ENCODE assay signal across 8 mouse cellular contexts in the genomic region with DNA sequence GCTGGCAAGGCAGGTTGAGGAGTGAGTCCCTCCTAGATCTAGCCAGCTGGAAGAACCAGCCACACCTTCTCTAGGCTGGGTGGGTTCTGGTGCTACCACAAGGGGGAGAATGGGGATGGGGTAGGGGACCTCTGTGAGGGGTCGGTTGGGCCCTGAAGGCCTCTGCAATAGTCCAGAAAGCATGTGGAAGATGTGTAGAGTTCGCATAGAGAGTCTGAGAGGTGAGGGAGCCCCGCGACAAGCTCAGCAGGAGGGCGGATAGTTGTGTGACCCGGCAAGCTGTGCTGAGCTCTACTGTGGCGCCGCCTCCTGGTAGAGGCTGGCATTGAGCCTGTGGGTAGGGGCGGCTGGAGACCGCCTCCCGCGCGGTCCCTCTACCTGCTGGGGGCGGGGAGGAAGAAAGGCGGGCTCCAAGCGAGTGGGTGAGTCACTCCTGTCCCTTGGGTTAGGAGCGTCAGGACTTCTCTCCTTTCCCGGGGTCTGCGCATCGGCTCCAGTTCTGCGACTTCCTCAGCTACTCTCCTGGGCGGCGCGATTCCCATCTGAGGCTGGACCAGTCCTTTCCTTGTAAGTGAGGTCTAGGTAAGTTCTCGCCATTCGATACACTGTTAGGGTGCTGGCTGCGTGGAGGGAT.
A peak's percentile ranks its signal among the peaks of the same experiment; 100 is the strongest.
DNase-seq lines count a peak whose midpoint lies in the region; ATAC-seq and TF ChIP-seq lines count a peak whose summit lies in the region.

No protein-coding gene starts in this region.

- 7% methylated on average over 26 of the region's 27 CpGs for WGBS in thymus, adult 2 months
- WGBS in embryonic facial prominence, embryonic 11.5 days, result 20% methylated on average over 17 of the region's 27 CpGs
- 20% methylated on average over 22 of the region's 27 CpGs for WGBS in lung, embryonic 15.5 days

- no peak for TF ChIP-seq CTCF in thymus, adult 2 months (IDR thresholded peaks at IDR 0.05; ENCODE audit: borderline replicate concordance, control insufficient read depth, extremely low read depth, insufficient read depth, low read length, poor library complexity)

- no peak for TF ChIP-seq POLR2A in thymus, adult 2 months (IDR thresholded peaks at IDR 0.05; ENCODE audit: control insufficient read depth, extremely low read depth, insufficient read depth, low read length, poor library complexity)

- H3K4me3 ChIP-seq in thymus, adult 2 months (ENCODE audit: control insufficient read depth, insufficient read depth, low read length), result no peak overlapping the region
- H3K4me3 ChIP-seq in embryonic facial prominence, embryonic 11.5 days (ENCODE audit: low read depth, low read length), result peak overlapping the region; percentile 22
- peak overlapping the region; percentile 28 for H3K4me3 ChIP-seq in lung, embryonic 15.5 days

- no peaks in the 10 kb centered on the region for H3K4me1 ChIP-seq in thymus, adult 2 months (replicated peaks; ENCODE audit: control insufficient read depth, insufficient read depth, low read length)
- H3K4me1 ChIP-seq in embryonic facial prominence, embryonic 11.5 days (ENCODE audit: control insufficient read depth, insufficient read depth, low read length), result no peaks in the 10 kb centered on the region
- H3K4me1 ChIP-seq in lung, embryonic 15.5 days, result no peaks in the 10 kb centered on the region

- H3K9me3 ChIP-seq in embryonic facial prominence, embryonic 11.5 days (replicated peaks; ENCODE audit: control insufficient read depth, low read length), result no peaks in the 10 kb centered on the region
- H3K9me3 ChIP-seq in lung, embryonic 15.5 days, result no peaks in the 10 kb centered on the region

- ATAC-seq in embryonic facial prominence, embryonic 11.5 days (replicated peaks; ENCODE audit: insufficient number of reproducible peaks, low FRiP score, low TSS enrichment, low read depth), result peak; percentile 67
- peak; percentile 80 to 86 for ATAC-seq in hematopoietic stem cell, adult 5-6 weeks (replicated peaks in 1 of 2; ENCODE audit: insufficient read depth in 1 of 2, low FRiP score in 2 of 2, low TSS enrichment in 1 of 2, low read depth in 1 of 2, poor library complexity in 2 of 2, severe bottlenecking in 2 of 2)
- peak; percentile 46; the same call in 1 of the 2 replicates for ATAC-seq in lung, embryonic 15.5 days (ENCODE audit: borderline replicate concordance, extremely low read depth, low FRiP score, low TSS enrichment)

- H3K9ac ChIP-seq in embryonic facial prominence, embryonic 11.5 days (replicated peaks; ENCODE audit: low read length), result no peak overlapping the region
- no peak overlapping the region for H3K9ac ChIP-seq in lung, embryonic 15.5 days

- H3K27me3 ChIP-seq in thymus, adult 2 months (ENCODE audit: control insufficient read depth, insufficient read depth, low read length), result no peaks in the 10 kb centered on the region
- no peaks in the 10 kb centered on the region for H3K27me3 ChIP-seq in embryonic facial prominence, embryonic 11.5 days (ENCODE audit: control insufficient read depth, insufficient read depth, low read length)
- no peaks in the 10 kb centered on the region for H3K27me3 ChIP-seq in lung, embryonic 15.5 days

- peak overlapping the region; percentile 27 for H3K4me2 ChIP-seq in embryonic facial prominence, embryonic 11.5 days (ENCODE audit: low read depth, low read length)
- H3K4me2 ChIP-seq in lung, embryonic 15.5 days, result peak overlapping the region; percentile 51

- no peak overlapping the region for H3K27ac ChIP-seq in thymus, adult 2 months (ENCODE audit: control insufficient read depth, insufficient read depth, low read length)
- no peak overlapping the region for H3K27ac ChIP-seq in embryonic facial prominence, embryonic 11.5 days (replicated peaks; ENCODE audit: low read depth, low read length)
- H3K27ac ChIP-seq in lung, embryonic 15.5 days, result no peak overlapping the region

- H3K36me3 ChIP-seq in thymus, adult 2 months (ENCODE audit: control insufficient read depth, insufficient read depth, low read length), result no peaks in the 10 kb centered on the region
- H3K36me3 ChIP-seq in embryonic facial prominence, embryonic 11.5 days (replicated peaks; ENCODE audit: control insufficient read depth, insufficient read depth, low read depth, low read length), result no peaks in the 10 kb centered on the region
- H3K36me3 ChIP-seq in lung, embryonic 15.5 days, result no peaks in the 10 kb centered on the region

- DNase-seq in thymus, postnatal 4 days, result peak; percentile 31
- no peak for DNase-seq in thymus, adult 2 months
- peak; percentile 49 for DNase-seq in embryonic facial prominence, embryonic 11.5 days (ENCODE audit: low spot score)
- DNase-seq in layer of hippocampus, postnatal 10 days (ENCODE audit: low spot score in 2 of 2), result peak; percentile 24 to 59
- DNase-seq in ovary, postnatal 36 days (ENCODE audit: low spot score), result peak; percentile 52
- no peak for DNase-seq in MN1 (ENCODE audit: low spot score)

Comparison
In these comparisons a context has a peak if more than half of its experiments do, and no peak if none do; other contexts are left out.
1. DNase-seq: peak in thymus, postnatal 4 days (single experiment), embryonic facial prominence, embryonic 11.5 days (single experiment), layer of hippocampus, postnatal 10 days (2 of 2) and ovary, postnatal 36 days (single experiment); none in thymus, adult 2 months (single experiment) and MN1 (single experiment).
2. Peak in every context shown above with its lines, with median percentiles within 50 percentile points of each other: ATAC-seq.